Mouse (Mus musculus) hindbrain, embryonic 13.5 days (tissue): Measurements from ENCODE around the gene Mllt1. TPM values are rescaled to one million over a fixed set of nuclear protein-coding genes. Genes with fewer than 3 reads are reported as not detected.
A peak's percentile ranks its signal among the peaks of the same experiment; 100 is the strongest.
"Not testable (repeated sequence)": the region's sequence is repeated elsewhere in the genome, so short reads cannot be mapped to it uniquely, and the experiment has no call there.

Experiments
- ATAC-seq: fragments of 200-750 bp; cut with Nextera tagmentation; 2 replicates; pipeline ENCODE4 v1.8.0; 2017; ENCODE audit warnings: moderate TSS enrichment; ENCODE audit not compliant: low FRiP score
- H3K27ac ChIP-seq: fragments of 300-500 bp; sonication (generic); 2 replicates; pipeline ENCODE4 v1.5.1; 2015; ENCODE audit warnings: inconsistent platforms, mild to moderate bottlenecking, moderate library complexity
- H3K27me3 ChIP-seq: fragments of 300-500 bp; sonication (generic); 2 replicates; pipeline ENCODE4 v1.6.1; 2015; ENCODE audit warnings: mild to moderate bottlenecking, inconsistent platforms
- H3K36me3 ChIP-seq: fragments of 300-500 bp; sonication (generic); 2 replicates; pipeline ENCODE4 v1.6.1; 2015; ENCODE audit warnings: mild to moderate bottlenecking, inconsistent platforms
- H3K4me1 ChIP-seq: fragments of 300-500 bp; sonication (generic); replicated peaks from 2 replicates; pipeline ENCODE4 v1.6.1; 2015; ENCODE audit warnings: inconsistent platforms
- H3K4me2 ChIP-seq: fragments of 300-500 bp; sonication (generic); 2 replicates; pipeline ENCODE4 v1.6.1; 2015; ENCODE audit warnings: inconsistent platforms, mild to moderate bottlenecking, moderate library complexity
- H3K4me3 ChIP-seq: fragments of 300-500 bp; sonication (generic); 2 replicates; pipeline ENCODE4 v1.5.1; 2015; ENCODE audit warnings: mild to moderate bottlenecking, inconsistent platforms
- H3K9ac ChIP-seq: fragments of 300-500 bp; sonication (generic); 2 replicates; pipeline ENCODE4 v1.6.1; 2015; ENCODE audit warnings: mild to moderate bottlenecking, inconsistent platforms
- H3K9me3 ChIP-seq: fragments of 300-500 bp; sonication (generic); 2 replicates; pipeline ENCODE4 v1.6.1; 2016; ENCODE audit warnings: inconsistent platforms
- WGBS: fragments of 180-500 bp; shearing (Covaris S2); methylation state at CpG from one replicate; pipeline ENCODE4 v1.1.7; 2015; 5-methylcytosine and 5-hydroxymethylcytosine counted together
- polyA plus RNA-seq: library from polyadenylated mRNA; unstranded; fragments of >200 nt; fragmentation: Nextera tagmentation; extraction: Ambion mirVana; gene quantifications from 2 replicates; pipeline ENCODE4 v1.2.1, GENCODE M21; 2015

Gene Mllt1
- polyA plus RNA-seq, 1 experiment from 2014 or later, result 77.5 TPM

DNA sequence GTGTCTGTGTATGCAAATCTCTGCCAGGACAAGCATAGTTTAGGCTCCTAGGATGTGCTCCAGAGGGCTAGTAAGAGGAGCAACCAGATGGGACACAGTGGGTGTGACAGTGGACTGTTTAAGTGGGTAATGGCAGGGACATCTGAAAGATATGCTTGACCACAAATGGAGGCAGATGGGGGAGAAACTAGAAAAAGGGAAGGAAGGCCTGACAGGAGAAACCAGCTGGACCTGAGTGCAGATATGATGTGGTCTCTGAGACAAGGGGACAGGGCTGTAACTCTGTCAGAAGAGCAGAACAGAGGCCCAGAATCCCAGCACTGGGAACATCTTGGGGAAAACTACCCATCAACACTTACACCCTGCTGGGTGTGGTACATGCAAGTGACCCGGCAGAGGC lies 5.7 kb downstream of the Mllt1 start:
- H3K27me3 ChIP-seq, result no peaks in the 10 kb centered on the region
- H3K9ac ChIP-seq, result no peak overlapping the region
- H3K36me3 ChIP-seq, result peaks cover 22% of the 10 kb centered on the region
- H3K4me1 ChIP-seq, result peaks cover 66% of the 10 kb centered on the region
- H3K4me3 ChIP-seq, result no peak overlapping the region
- ATAC-seq, result no peak
- no peaks in the 10 kb centered on the region for H3K9me3 ChIP-seq
- H3K4me2 ChIP-seq, result no peak overlapping the region
- no peak overlapping the region for H3K27ac ChIP-seq
- 76% methylated on average over 1 of the region's 1 CpGs for WGBS

DNA sequence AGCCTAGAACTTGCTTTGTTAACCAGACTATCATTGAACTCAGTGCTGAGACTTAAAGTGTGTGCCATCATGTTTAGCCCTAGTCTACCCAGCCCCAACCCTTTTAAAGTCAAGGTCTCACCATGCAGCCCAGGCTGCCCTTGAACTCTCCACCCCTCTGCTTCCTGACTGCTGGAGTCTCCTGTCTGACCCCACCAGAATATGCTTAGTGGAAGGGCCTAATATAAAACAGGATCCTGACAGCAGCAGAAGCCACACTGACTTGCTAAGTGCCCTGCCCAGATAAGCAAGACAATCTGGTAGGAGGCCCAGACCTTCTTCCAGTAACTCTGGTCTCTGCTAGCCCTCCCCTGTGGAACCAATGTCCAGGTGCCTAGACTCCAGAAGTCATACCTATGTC lies 6.1 kb downstream of the Mllt1 start:
- Histone ChIP-seq H3K36me3 (peaks cover 27% of the 10 kb centered on the region), H3K9me3 (no peaks in the 10 kb centered on the region), H3K4me1 (peaks cover 62% of the 10 kb centered on the region), H3K27me3 (no peaks in the 10 kb centered on the region), H3K9ac (no peak overlapping the region), H3K4me3 (no peak overlapping the region), H3K27ac (no peak overlapping the region), H3K4me2 (no peak overlapping the region)
- ATAC-seq, result no peak

DNA sequence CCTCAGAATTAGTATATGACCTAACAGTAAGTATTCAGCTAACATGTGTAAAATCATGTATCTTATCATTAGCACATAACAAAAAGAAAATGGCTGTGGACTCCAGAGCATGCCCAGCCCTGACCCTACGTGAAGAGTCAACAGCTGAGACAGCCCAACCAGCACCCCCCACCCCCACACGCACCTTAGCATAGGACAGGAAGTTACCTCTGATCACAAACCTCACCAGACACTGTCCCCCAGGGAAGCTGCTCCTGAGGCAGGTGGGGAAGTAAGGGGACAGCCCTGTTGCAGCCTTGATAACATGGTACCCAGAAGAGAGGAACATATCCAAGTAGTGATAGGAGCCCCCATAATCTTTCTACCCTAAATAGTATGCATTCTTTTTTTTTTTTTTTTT lies 9.2 kb downstream of the Mllt1 start:
- peaks cover 33% of the 10 kb centered on the region for H3K4me1 ChIP-seq
- no peaks in the 10 kb centered on the region for H3K27me3 ChIP-seq
- H3K9ac ChIP-seq, result no peak overlapping the region
- no peak overlapping the region for H3K4me2 ChIP-seq
- H3K9me3 ChIP-seq, result no peaks in the 10 kb centered on the region
- H3K36me3 ChIP-seq, result peaks cover 51% of the 10 kb centered on the region
- no peak for ATAC-seq
- no peak overlapping the region for H3K4me3 ChIP-seq
- 94% methylated on average over 2 of the region's 2 CpGs for WGBS
- H3K27ac ChIP-seq, result no peak overlapping the region

DNA sequence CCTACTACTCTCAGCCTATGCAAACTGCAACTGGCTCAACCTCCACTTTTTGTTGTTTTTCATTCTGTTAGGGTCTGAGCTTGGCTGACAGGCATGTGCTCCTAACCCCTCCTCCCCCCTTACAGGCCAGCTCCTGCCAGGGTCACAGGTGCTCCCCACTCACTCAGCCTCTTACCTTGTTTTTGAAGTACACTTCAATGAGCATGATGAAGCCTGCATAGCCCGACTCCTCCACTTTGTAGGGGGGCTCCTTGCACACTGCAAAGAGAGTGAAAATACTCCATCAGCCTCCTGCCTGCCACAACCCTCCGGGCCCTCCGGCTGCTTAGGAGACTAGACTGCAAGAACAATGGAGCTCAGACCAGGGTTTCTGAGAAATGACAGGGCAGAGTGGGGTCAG lies 15.5 kb downstream of the Mllt1 start:
- no peak overlapping the region for H3K9ac ChIP-seq
- H3K36me3 ChIP-seq, result peaks cover 79% of the 10 kb centered on the region
- no peak for ATAC-seq
- 84% methylated on average over 3 of the region's 3 CpGs for WGBS
- H3K27me3 ChIP-seq, result no peaks in the 10 kb centered on the region
- no peaks in the 10 kb centered on the region for H3K9me3 ChIP-seq
- no peak overlapping the region for H3K27ac ChIP-seq
- no peak overlapping the region for H3K4me2 ChIP-seq
- no peak overlapping the region for H3K4me3 ChIP-seq
- no peaks in the 10 kb centered on the region for H3K4me1 ChIP-seq

DNA sequence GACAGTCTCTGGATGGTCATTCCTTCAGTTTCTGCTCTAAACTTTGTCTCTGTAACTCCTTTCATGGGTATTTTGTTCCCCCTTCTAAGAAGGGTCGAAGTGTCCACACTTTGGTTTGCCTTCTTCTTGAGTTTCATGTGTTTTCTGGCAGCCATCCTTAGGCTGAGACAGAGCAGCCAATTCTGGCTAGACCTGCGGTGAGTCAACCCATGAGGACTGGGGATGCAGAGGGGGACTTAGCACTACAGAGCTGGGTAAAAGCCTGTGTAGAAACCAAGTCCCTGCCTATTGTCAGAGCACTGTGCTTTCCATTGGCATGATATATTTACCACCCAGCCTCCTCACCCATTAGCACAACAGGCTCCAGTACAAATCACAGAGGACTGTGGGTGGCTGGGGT lies 18.0 kb downstream of the Mllt1 start:
- Histone ChIP-seq H3K9ac (no peak overlapping the region), H3K4me1 (no peaks in the 10 kb centered on the region), H3K36me3 (peaks cover 83% of the 10 kb centered on the region), H3K4me3 (no peak overlapping the region), H3K27me3 (no peaks in the 10 kb centered on the region), H3K4me2 (no peak overlapping the region), H3K27ac (no peak overlapping the region), H3K9me3 (no peaks in the 10 kb centered on the region)
- ATAC-seq, result no peak
- 98% methylated on average over 2 of the region's 2 CpGs for WGBS

DNA sequence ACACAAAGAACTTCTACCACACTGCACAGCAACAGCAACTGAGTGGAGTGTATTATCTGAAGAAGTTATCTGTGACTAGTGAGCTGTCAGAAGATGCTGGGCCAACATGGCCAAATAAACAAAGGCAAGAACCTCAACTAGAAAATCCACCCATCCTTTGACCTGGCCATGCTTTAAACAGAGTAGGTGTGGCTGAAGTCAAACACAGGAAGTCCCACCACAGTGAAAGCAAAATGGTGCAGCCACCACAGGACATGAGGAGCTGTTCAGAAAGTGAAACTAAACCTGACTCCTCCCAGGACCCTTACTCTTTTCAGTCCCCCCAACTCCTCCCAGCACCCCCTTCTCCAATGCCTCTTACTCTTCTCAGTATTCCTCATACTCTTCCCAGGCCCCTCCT lies 21.8 kb downstream of the Mllt1 start:
- Histone ChIP-seq H3K36me3 (peaks cover 88% of the 10 kb centered on the region), H3K4me2 (no peak overlapping the region), H3K4me3 (no peak overlapping the region), H3K9ac (no peak overlapping the region), H3K4me1 (no peaks in the 10 kb centered on the region), H3K9me3 (no peaks in the 10 kb centered on the region), H3K27me3 (no peaks in the 10 kb centered on the region), H3K27ac (no peak overlapping the region)
- ATAC-seq, result no peak

DNA sequence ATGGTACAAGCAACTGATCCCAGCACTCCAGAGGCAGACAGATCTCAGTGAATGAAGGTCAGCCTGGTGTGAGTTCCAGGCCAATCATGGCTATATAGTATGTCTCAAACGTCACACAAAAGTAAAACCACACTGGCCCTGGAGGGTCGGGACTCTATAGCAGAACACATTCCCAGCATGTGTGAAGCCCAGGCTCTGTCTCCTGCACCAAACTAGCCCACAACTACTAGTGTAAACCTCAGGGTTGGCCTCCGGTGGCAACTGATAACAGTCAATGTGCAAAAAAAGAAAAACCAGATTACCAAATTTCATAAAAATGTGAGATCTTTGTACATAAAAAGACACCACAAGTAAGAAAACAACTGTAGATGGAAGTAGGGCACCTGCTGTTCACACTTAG lies 22.2 kb downstream of the Mllt1 start:
- H3K27ac ChIP-seq, result no peak overlapping the region
- no peaks in the 10 kb centered on the region for H3K4me1 ChIP-seq
- H3K4me2 ChIP-seq, result no peak overlapping the region
- no peaks in the 10 kb centered on the region for H3K9me3 ChIP-seq
- WGBS, result 95% methylated on average over 3 of the region's 3 CpGs
- H3K36me3 ChIP-seq, result peaks cover 89% of the 10 kb centered on the region
- no peak overlapping the region for H3K4me3 ChIP-seq
- H3K27me3 ChIP-seq, result no peaks in the 10 kb centered on the region
- no peak for ATAC-seq
- H3K9ac ChIP-seq, result no peak overlapping the region

DNA sequence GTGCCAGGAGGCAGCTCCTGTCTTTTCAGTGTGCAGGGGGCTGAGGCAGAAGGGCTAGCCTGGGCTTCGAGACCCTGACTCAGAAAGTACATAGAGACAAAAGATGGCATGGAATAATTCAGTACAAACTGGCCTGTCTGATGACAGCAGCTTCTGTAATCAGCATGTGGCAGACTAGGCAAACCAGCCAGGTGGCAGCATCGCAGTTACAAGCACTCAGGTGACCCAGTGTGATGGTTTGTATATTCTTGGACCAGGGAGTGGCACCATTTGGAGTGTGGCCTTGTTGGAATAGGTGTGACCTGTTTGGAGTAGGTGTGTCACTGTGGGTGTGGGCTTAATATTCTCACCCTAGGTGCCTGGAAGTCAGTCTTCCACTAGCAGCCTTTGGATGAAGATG lies 25.5 kb downstream of the Mllt1 start:
- H3K9ac ChIP-seq, H3K4me1 ChIP-seq, H3K27ac ChIP-seq, H3K4me3 ChIP-seq, H3K4me2 ChIP-seq, H3K9me3 ChIP-seq, H3K27me3 ChIP-seq, ATAC-seq: not testable (repeated sequence)
- 90% methylated on average over 2 of the region's 2 CpGs for WGBS
- H3K36me3 ChIP-seq, result peaks cover 88% of the 10 kb centered on the region

DNA sequence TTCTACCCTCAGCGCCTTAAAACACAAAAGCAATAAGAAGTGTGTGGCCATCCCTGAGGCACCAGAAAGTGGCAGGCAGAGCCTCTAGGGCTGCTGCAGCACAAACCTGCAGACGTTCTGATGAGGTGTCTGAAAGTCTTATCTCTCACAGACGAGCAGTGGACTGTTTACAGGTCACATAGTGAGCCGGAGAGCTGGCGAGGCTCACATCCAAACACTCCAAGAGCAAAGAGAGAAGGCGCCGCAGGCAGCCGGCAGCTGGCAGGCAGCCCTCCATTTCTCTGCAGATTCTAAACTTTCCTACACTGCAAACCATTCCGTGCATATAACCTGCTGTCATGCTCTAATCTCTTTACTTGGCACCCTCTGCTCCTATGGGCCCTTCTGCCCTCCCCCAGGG lies 27.3 kb downstream of the Mllt1 start:
- 88% methylated on average over 9 of the region's 9 CpGs for WGBS
- H3K9me3 ChIP-seq, result no peaks in the 10 kb centered on the region
- no peak overlapping the region for H3K9ac ChIP-seq
- peaks cover 87% of the 10 kb centered on the region for H3K36me3 ChIP-seq
- H3K4me1 ChIP-seq, result 0 out of 2 replicates have a peak, but pooled peaks cover 3% of the 10 kb centered on the region
- H3K27me3 ChIP-seq, result no peaks in the 10 kb centered on the region
- no peak for ATAC-seq
- no peak overlapping the region for H3K4me2 ChIP-seq
- no peak overlapping the region for H3K4me3 ChIP-seq
- H3K27ac ChIP-seq, result no peak overlapping the region

DNA sequence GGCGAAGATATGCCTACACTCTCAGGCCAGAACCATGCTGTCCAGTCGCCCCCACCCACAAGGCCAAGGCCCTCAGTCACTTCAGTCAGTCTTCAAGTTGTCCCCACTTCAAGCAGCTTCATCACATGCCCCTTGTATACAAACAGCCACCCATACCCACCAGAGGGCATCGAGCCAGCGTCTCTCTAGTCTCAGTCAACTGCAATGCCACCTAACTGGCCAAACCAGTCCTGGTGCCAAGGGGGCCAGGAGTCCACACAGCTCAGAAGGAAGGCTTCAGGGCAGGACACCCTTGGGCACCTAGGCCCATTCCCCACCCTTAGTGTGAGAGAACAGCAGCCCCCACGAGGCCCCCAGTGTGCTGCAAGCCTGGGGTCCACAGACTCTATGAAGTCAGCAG lies 28.1 kb downstream of the Mllt1 start:
- ATAC-seq, result no peak
- no peak overlapping the region for H3K4me3 ChIP-seq
- H3K9me3 ChIP-seq, result no peaks in the 10 kb centered on the region
- H3K36me3 ChIP-seq, result peaks cover 87% of the 10 kb centered on the region
- WGBS, result 96% methylated on average over 5 of the region's 5 CpGs
- H3K4me2 ChIP-seq, result no peak overlapping the region
- 0 out of 2 replicates have a peak, but pooled peaks cover 3% of the 10 kb centered on the region for H3K4me1 ChIP-seq
- H3K27me3 ChIP-seq, result no peaks in the 10 kb centered on the region
- H3K9ac ChIP-seq, result no peak overlapping the region
- H3K27ac ChIP-seq, result no peak overlapping the region

DNA sequence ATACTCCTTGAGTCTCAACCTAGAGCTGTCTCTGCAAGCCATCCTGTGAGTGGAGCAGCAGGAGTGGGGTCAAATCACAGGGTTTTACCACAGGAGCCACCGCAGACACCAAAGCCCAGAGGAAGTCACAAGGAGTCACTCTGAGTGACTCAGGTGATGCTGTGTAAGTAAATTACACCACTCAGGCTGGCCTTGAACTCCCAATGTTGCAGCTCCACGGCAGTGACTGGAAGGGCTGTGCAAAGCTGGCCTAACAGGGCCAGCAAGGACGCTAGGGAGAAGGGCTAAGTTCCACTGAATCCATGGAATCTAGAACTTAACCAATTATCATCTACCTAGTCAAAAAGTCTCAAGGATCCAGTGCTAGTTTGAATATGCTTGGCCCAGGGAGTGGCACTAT lies 29.0 kb downstream of the Mllt1 start:
- H3K36me3 ChIP-seq, result peaks cover 87% of the 10 kb centered on the region

DNA sequence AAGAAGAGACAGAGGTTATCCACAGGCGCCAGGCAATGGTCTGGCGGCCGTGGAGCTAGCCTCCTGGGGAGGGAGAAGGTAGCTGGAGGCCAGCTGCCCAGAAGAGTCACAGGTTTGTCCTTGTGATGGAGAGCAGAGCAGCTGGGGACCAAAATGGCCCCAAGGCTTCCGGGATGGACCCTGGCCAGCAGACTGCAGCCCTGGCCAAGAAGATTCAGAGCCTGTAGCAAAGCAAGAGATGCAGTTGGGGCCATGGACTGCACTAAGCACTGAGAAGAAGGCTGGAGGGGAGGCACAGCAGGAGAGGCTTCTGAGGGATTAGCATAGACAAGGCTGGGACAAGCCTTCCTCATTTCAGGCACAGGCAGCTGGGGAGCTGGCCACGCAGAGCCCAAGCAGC lies 32.5 kb downstream of the Mllt1 start:
- H3K27me3 ChIP-seq, result no peaks in the 10 kb centered on the region
- no peaks in the 10 kb centered on the region for H3K9me3 ChIP-seq
- peaks cover 13% of the 10 kb centered on the region for H3K4me1 ChIP-seq
- H3K4me3 ChIP-seq, result no peak overlapping the region
- no peak overlapping the region for H3K27ac ChIP-seq
- ATAC-seq, result no peak
- H3K9ac ChIP-seq, result no peak overlapping the region
- peaks cover 92% of the 10 kb centered on the region for H3K36me3 ChIP-seq
- WGBS, result 87% methylated on average over 5 of the region's 5 CpGs
- H3K4me2 ChIP-seq, result no peak overlapping the region

More for the DNA sequence above, 29.0 kb downstream of the Mllt1 start:
- H3K27me3 ChIP-seq, result no peaks in the 10 kb centered on the region
- H3K4me1 ChIP-seq, result 0 out of 2 replicates have a peak, but pooled peaks cover 3% of the 10 kb centered on the region
- H3K4me3 ChIP-seq, result no peak overlapping the region
- WGBS, result 93% methylated on average over 3 of the region's 3 CpGs
- H3K9me3 ChIP-seq, result no peaks in the 10 kb centered on the region
- H3K9ac ChIP-seq, result no peak overlapping the region
- no peak overlapping the region for H3K27ac ChIP-seq
- no peak for ATAC-seq
- no peak overlapping the region for H3K4me2 ChIP-seq

DNA sequence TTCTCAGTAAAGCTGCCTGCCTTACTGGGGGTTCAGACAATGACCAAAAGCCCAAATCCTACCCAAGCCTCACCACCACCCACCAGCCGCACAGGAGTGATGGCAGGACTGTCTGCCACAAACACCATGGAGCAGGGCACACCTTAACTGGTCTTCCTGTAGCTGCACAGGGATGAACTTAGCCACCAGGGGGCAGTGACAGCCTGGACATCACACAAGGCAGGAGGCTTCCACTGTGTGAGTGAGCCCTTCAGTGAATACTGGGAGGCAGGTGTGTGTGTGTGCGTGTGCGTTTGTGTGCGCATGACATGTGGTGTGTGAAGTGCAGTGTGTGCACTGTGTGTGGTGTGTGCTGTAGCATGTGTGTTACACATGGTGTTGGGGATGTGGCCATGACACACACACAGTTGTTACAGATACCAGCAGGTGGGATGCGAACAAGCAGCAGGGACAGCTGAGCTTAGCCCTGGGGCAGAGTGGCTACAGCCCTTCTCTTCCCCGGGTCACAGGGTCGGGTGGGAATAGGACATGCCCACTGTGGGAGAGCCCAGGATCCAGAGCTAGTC lies 37.5 kb downstream of the Mllt1 start:
- ATAC-seq, result peak; percentile 46
- H3K9ac ChIP-seq, result peak overlapping the region; percentile 43; the same call in 1 of the 2 replicates
- no peaks in the 10 kb centered on the region for H3K27me3 ChIP-seq
- H3K36me3 ChIP-seq, result peaks cover 98% of the 10 kb centered on the region
- H3K27ac ChIP-seq, result peak overlapping the region; percentile 78; the same call in 1 of the 2 replicates
- H3K4me2 ChIP-seq, result no peak overlapping the region
- H3K4me1 ChIP-seq, result peaks cover 32% of the 10 kb centered on the region
- H3K9me3 ChIP-seq, result no peaks in the 10 kb centered on the region
- H3K4me3 ChIP-seq, result no peak overlapping the region
- WGBS, result 86% methylated on average over 7 of the region's 7 CpGs
